Mouse (Mus musculus): ENCODE data around the gene Mns1.
A peak's percentile ranks its signal among the peaks of the same experiment; 100 is the strongest.
"Not testable (repeated sequence)": the region's sequence is repeated elsewhere in the genome, so short reads cannot be mapped to it uniquely, and the experiment has no call there.

Mns1 gene

GRCm38 (mm10) chr9:72437822-72438701 lies at the start of gene Mns1:
Mns1 (plus strand) TSS chr9:72438011.
- DNase-seq = peak; percentile 91 to 94

GRCm38 (mm10) chr9:72388934-72389333 lies 48.9 kb upstream of the Mns1 start:
- DNase-seq = no peak

- no peak for DNase-seq
Measured at GRCm38 (mm10) chr9:72389431-72390002, 48.3 kb upstream of the Mns1 start.

GRCm38 (mm10) chr9:72390321-72391077 lies 47.3 kb upstream of the Mns1 start:
- DNase-seq = no peak

GRCm38 (mm10) chr9:72392686-72393085 lies 45.1 kb upstream of the Mns1 start:
- DNase-seq = no peak

- no peak for DNase-seq
Measured at GRCm38 (mm10) chr9:72393238-72393637, 44.6 kb upstream of the Mns1 start.

- no peak for DNase-seq
Measured at GRCm38 (mm10) chr9:72393869-72394341, 43.9 kb upstream of the Mns1 start.

GRCm38 (mm10) chr9:72400121-72400520 lies 37.7 kb upstream of the Mns1 start:
- DNase-seq = no peak

GRCm38 (mm10) chr9:72401769-72402168 lies 36.0 kb upstream of the Mns1 start:
- not testable (repeated sequence) for DNase-seq

GRCm38 (mm10) chr9:72403421-72403820 lies 34.4 kb upstream of the Mns1 start:
- DNase-seq = no peak

- no peak for DNase-seq
Measured at GRCm38 (mm10) chr9:72404446-72404845, 33.4 kb upstream of the Mns1 start.

GRCm38 (mm10) chr9:72404934-72405333 lies 32.9 kb upstream of the Mns1 start:
- no peak for DNase-seq

- DNase-seq = no peak
Measured at GRCm38 (mm10) chr9:72405882-72406638, 31.8 kb upstream of the Mns1 start.

GRCm38 (mm10) chr9:72408131-72408586 lies 29.7 kb upstream of the Mns1 start:
- DNase-seq = peak; percentile 53 to 77

GRCm38 (mm10) chr9:72409381-72410225 lies 28.2 kb upstream of the Mns1 start:
- no peak for DNase-seq

- DNase-seq = no peak
Measured at GRCm38 (mm10) chr9:72411746-72412145, 26.1 kb upstream of the Mns1 start.

- DNase-seq = no peak
Measured at GRCm38 (mm10) chr9:72418443-72418842, 19.4 kb upstream of the Mns1 start.

- no peak for DNase-seq
Measured at GRCm38 (mm10) chr9:72420490-72420889, 17.3 kb upstream of the Mns1 start.

GRCm38 (mm10) chr9:72422284-72422683 lies 15.5 kb upstream of the Mns1 start:
- DNase-seq = no peak

GRCm38 (mm10) chr9:72422753-72423152 lies 15.1 kb upstream of the Mns1 start:
- no peak for DNase-seq

GRCm38 (mm10) chr9:72425300-72425850 lies 12.4 kb upstream of the Mns1 start:
- DNase-seq = no peak
